Mouse (Mus musculus): ENCODE results near the gene Ehbp1. TPM values are rescaled to one million over a fixed set of nuclear protein-coding genes. Genes with fewer than 3 reads are reported as not detected.

Ehbp1 gene
- polyA plus RNA-seq, 1 experiment from 2014 or later: 21.4 TPM

GRCm38 (mm10) chr11:22155366-22156095, 186.6 kb downstream of the Ehbp1 start:
- Histone ChIP-seq H3K27ac (ENCODE audit: poor library complexity, severe bottlenecking) (peak overlapping the region; percentile 83), H3K4me3 (no peak overlapping the region), H3K9ac (no peak overlapping the region), H3K4me2 (no peak overlapping the region), H3K36me3 (0 out of 2 replicates have a peak, but pooled peaks cover 2% of the 10 kb centered on the region), H3K27me3 (replicated peaks) (no peaks in the 10 kb centered on the region), H3K4me1 (replicated peaks) (peaks cover 25% of the 10 kb centered on the region), H3K9me3 (replicated peaks) (no peaks in the 10 kb centered on the region)
- 59% methylated on average over 3 of the region's 3 CpGs for WGBS
- no peak for ATAC-seq (ENCODE audit: insufficient number of reproducible peaks, low FRiP score)

GRCm38 (mm10) chr11:22154501-22155294, 187.4 kb downstream of the Ehbp1 start:
- H3K9me3 ChIP-seq (replicated peaks): no peaks in the 10 kb centered on the region
- ATAC-seq (ENCODE audit: insufficient number of reproducible peaks, low FRiP score): no peak
- no peak overlapping the region for H3K4me2 ChIP-seq
- H3K4me3 ChIP-seq: no peak overlapping the region
- WGBS: 65% methylated on average over 9 of the region's 9 CpGs
- H3K36me3 ChIP-seq: peaks cover 8% of the 10 kb centered on the region
- peak overlapping the region; percentile 87 for H3K27ac ChIP-seq (ENCODE audit: poor library complexity, severe bottlenecking)
- H3K4me1 ChIP-seq (replicated peaks): peaks cover 25% of the 10 kb centered on the region
- no peaks in the 10 kb centered on the region for H3K27me3 ChIP-seq (replicated peaks)
- H3K9ac ChIP-seq: no peak overlapping the region

- peaks cover 4% of the 10 kb centered on the region for H3K36me3 ChIP-seq
- no peaks in the 10 kb centered on the region for H3K9me3 ChIP-seq (replicated peaks)
- WGBS: 88% methylated on average over 2 of the region's 2 CpGs
- no peak for ATAC-seq (ENCODE audit: insufficient number of reproducible peaks, low FRiP score)
- H3K9ac ChIP-seq: no peak overlapping the region
- peaks cover 8% of the 10 kb centered on the region for H3K4me1 ChIP-seq (replicated peaks)
- H3K27me3 ChIP-seq (replicated peaks): no peaks in the 10 kb centered on the region
- no peak overlapping the region for H3K4me3 ChIP-seq
- H3K4me2 ChIP-seq: no peak overlapping the region
- no peak overlapping the region for H3K27ac ChIP-seq (ENCODE audit: poor library complexity, severe bottlenecking)
Measured at GRCm38 (mm10) chr11:22140737-22141136, 201.4 kb downstream of the Ehbp1 start.

- Histone ChIP-seq H3K36me3 (peaks cover 3% of the 10 kb centered on the region), H3K4me3 (no peak overlapping the region), H3K4me1 (replicated peaks) (peaks cover 8% of the 10 kb centered on the region), H3K27ac (ENCODE audit: poor library complexity, severe bottlenecking) (no peak overlapping the region), H3K4me2 (no peak overlapping the region), H3K27me3 (replicated peaks) (no peaks in the 10 kb centered on the region), H3K9me3 (replicated peaks) (no peaks in the 10 kb centered on the region), H3K9ac (no peak overlapping the region)
- no peak for ATAC-seq (ENCODE audit: insufficient number of reproducible peaks, low FRiP score)
Measured at GRCm38 (mm10) chr11:22138466-22138865, 203.6 kb downstream of the Ehbp1 start.

GRCm38 (mm10) chr11:22125188-22125587, 216.9 kb downstream of the Ehbp1 start:
- Histone ChIP-seq H3K9ac (no peak overlapping the region), H3K4me1 (replicated peaks) (no peaks in the 10 kb centered on the region), H3K27me3 (replicated peaks) (no peaks in the 10 kb centered on the region), H3K9me3 (replicated peaks) (no peaks in the 10 kb centered on the region), H3K4me3 (no peak overlapping the region), H3K4me2 (no peak overlapping the region), H3K27ac (ENCODE audit: poor library complexity, severe bottlenecking) (no peak overlapping the region), H3K36me3 (no peaks in the 10 kb centered on the region)
- no peak for ATAC-seq (ENCODE audit: insufficient number of reproducible peaks, low FRiP score)
- WGBS: 91% methylated on average over 2 of the region's 2 CpGs

- Histone ChIP-seq H3K4me1 (replicated peaks) (no peaks in the 10 kb centered on the region), H3K4me2 (no peak overlapping the region), H3K27ac (ENCODE audit: poor library complexity, severe bottlenecking) (no peak overlapping the region), H3K9ac (no peak overlapping the region), H3K4me3 (no peak overlapping the region), H3K9me3 (replicated peaks) (no peaks in the 10 kb centered on the region), H3K27me3 (replicated peaks) (no peaks in the 10 kb centered on the region), H3K36me3 (no peaks in the 10 kb centered on the region)
- 90% methylated on average over 3 of the region's 3 CpGs for WGBS
- no peak for ATAC-seq (ENCODE audit: insufficient number of reproducible peaks, low FRiP score)
Measured at GRCm38 (mm10) chr11:22118853-22119252, 223.2 kb downstream of the Ehbp1 start.

GRCm38 (mm10) chr11:22112161-22112560, 229.9 kb downstream of the Ehbp1 start:
- H3K9ac ChIP-seq: no peak overlapping the region
- no peaks in the 10 kb centered on the region for H3K9me3 ChIP-seq (replicated peaks)
- no peak overlapping the region for H3K4me3 ChIP-seq
- no peaks in the 10 kb centered on the region for H3K27me3 ChIP-seq (replicated peaks)
- H3K27ac ChIP-seq (ENCODE audit: poor library complexity, severe bottlenecking): no peak overlapping the region
- no peaks in the 10 kb centered on the region for H3K36me3 ChIP-seq
- no peak for ATAC-seq (ENCODE audit: insufficient number of reproducible peaks, low FRiP score)
- 0 out of 2 replicates have a peak, but pooled peaks cover 2% of the 10 kb centered on the region for H3K4me1 ChIP-seq (replicated peaks)
- H3K4me2 ChIP-seq: no peak overlapping the region
- 94% methylated on average over 3 of the region's 3 CpGs for WGBS

- Histone ChIP-seq H3K27me3 (replicated peaks) (no peaks in the 10 kb centered on the region), H3K27ac (ENCODE audit: poor library complexity, severe bottlenecking) (no peak overlapping the region), H3K9me3 (replicated peaks) (no peaks in the 10 kb centered on the region), H3K4me3 (no peak overlapping the region), H3K4me2 (no peak overlapping the region), H3K4me1 (replicated peaks) (no peaks in the 10 kb centered on the region), H3K9ac (no peak overlapping the region), H3K36me3 (peaks cover 10% of the 10 kb centered on the region)
- ATAC-seq (ENCODE audit: insufficient number of reproducible peaks, low FRiP score): no peak
- WGBS: 89% methylated on average over 8 of the region's 8 CpGs
Measured at GRCm38 (mm10) chr11:22089346-22089745, 252.7 kb downstream of the Ehbp1 start.

- H3K36me3 ChIP-seq: peaks cover 30% of the 10 kb centered on the region
- no peak overlapping the region for H3K4me2 ChIP-seq
- no peaks in the 10 kb centered on the region for H3K9me3 ChIP-seq (replicated peaks)
- no peaks in the 10 kb centered on the region for H3K27me3 ChIP-seq (replicated peaks)
- H3K27ac ChIP-seq (ENCODE audit: poor library complexity, severe bottlenecking): no peak overlapping the region
- 54% methylated on average over 2 of the region's 2 CpGs for WGBS
- no peak for ATAC-seq (ENCODE audit: insufficient number of reproducible peaks, low FRiP score)
- H3K4me1 ChIP-seq (replicated peaks): peaks cover 5% of the 10 kb centered on the region; the same call in 1 of the 2 replicates
- no peak overlapping the region for H3K4me3 ChIP-seq
- H3K9ac ChIP-seq: no peak overlapping the region
Measured at GRCm38 (mm10) chr11:22063352-22063751, 278.7 kb downstream of the Ehbp1 start.

- Histone ChIP-seq H3K27ac (ENCODE audit: poor library complexity, severe bottlenecking) (no peak overlapping the region), H3K4me3 (no peak overlapping the region), H3K27me3 (replicated peaks) (no peaks in the 10 kb centered on the region), H3K36me3 (peaks cover 22% of the 10 kb centered on the region; the same call in 1 of the 2 replicates), H3K4me1 (replicated peaks) (peaks cover 5% of the 10 kb centered on the region; the same call in 1 of the 2 replicates), H3K9me3 (replicated peaks) (no peaks in the 10 kb centered on the region), H3K9ac (no peak overlapping the region), H3K4me2 (no peak overlapping the region)
- no peak for ATAC-seq (ENCODE audit: insufficient number of reproducible peaks, low FRiP score)
- 69% methylated on average over 4 of the region's 4 CpGs for WGBS
Measured at GRCm38 (mm10) chr11:22061660-22062059, 280.4 kb downstream of the Ehbp1 start.

- H3K9me3 ChIP-seq (replicated peaks): no peaks in the 10 kb centered on the region
- no peaks in the 10 kb centered on the region for H3K27me3 ChIP-seq (replicated peaks)
- 88% methylated on average over 5 of the region's 5 CpGs for WGBS
- peaks cover 14% of the 10 kb centered on the region; the same call in 1 of the 2 replicates for H3K36me3 ChIP-seq
- H3K9ac ChIP-seq: no peak overlapping the region
- no peak overlapping the region for H3K27ac ChIP-seq (ENCODE audit: poor library complexity, severe bottlenecking)
- no peak for ATAC-seq (ENCODE audit: insufficient number of reproducible peaks, low FRiP score)
- no peak overlapping the region for H3K4me2 ChIP-seq
- H3K4me1 ChIP-seq (replicated peaks): no peaks in the 10 kb centered on the region
- no peak overlapping the region for H3K4me3 ChIP-seq
Measured at GRCm38 (mm10) chr11:22057538-22057937, 284.6 kb downstream of the Ehbp1 start.

Measured in heart, embryonic 12.5 days (tissue).